ENCODE assay signal across 10 mouse cellular contexts in the genomic region with DNA sequence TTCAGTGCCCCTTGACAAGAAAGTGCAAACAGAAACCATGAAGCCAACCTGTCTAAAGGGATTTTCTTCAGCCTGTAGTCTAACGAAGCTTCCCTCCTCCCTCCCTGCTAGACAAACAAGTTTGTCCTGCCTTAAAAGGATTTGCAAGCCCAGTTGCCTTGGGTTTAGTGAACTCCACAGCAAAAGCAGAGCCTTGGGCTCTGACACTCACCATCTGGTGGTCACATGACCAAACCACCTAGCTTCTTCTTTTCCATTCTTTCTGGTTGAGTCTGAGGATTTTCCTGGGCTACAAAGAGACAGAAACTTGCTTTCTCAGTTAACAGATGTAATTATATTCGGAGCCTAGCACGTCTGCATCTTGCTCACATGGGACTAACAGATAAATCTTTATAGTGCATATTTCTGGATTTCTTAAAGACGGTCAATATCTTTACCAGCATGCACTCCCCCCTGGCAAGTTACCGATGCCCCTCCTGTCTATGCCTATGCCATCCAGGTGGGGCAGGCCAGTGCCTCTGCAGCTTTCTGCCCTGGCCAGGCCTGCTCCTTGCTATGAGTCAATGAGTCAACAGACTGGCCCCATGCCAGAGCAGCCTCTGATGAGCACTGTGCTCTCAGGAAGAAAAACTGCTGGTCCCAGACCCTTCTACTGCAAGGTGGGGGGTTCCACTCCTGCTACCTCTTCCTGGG. TPM values are rescaled to one million over a fixed set of nuclear protein-coding genes. Genes with fewer than 3 reads are reported as not detected.
DNase-seq lines count a peak whose midpoint lies in the region; ATAC-seq and TF ChIP-seq lines count a peak whose summit lies in the region.
"Had no signal": no experiment of that assay in that cellular context is flagged by ENCODE, and none has a peak within 500 bp of the region (broad histone marks: within the 10 kb centered on the region; RNA-seq: fewer than 3 reads in every experiment).

No protein-coding gene starts in this region.

- H3K27ac ChIP-seq in forebrain, embryonic 16.5 days (ENCODE audit: low read length): no peak overlapping the region
- H3K27ac ChIP-seq in forebrain, embryonic 12.5 days: no peak overlapping the region
- no peak overlapping the region for H3K27ac ChIP-seq in MEL (ENCODE audit: control insufficient read depth, low read depth, low read length)
- H3K27ac ChIP-seq in kidney, embryonic 16.5 days (ENCODE audit: low read length): 0 out of 2 replicates have a peak overlapping the region, but pooled peaks have one; percentile 18
- no peak overlapping the region for H3K27ac ChIP-seq in midbrain, embryonic 13.5 days
- no peak overlapping the region for H3K27ac ChIP-seq in forebrain, embryonic 11.5 days (ENCODE audit: low read depth, low read length)
- H3K27ac ChIP-seq: macrophage had no signal

- no peak for TF ChIP-seq EP300 in MEL (IDR thresholded peaks at IDR 0.05; ENCODE audit: low read depth in 1 of 2, low read length in 2 of 2)

- no peak overlapping the region for H3K9ac ChIP-seq in forebrain, embryonic 16.5 days (replicated peaks; ENCODE audit: low read depth, low read length)
- no peak overlapping the region for H3K9ac ChIP-seq in forebrain, embryonic 12.5 days
- no peak overlapping the region for H3K9ac ChIP-seq in MEL (ENCODE audit: control insufficient read depth, low read depth, low read length, poor library complexity, severe bottlenecking)
- H3K9ac ChIP-seq in kidney, embryonic 16.5 days (replicated peaks; ENCODE audit: low read length): no peak overlapping the region
- H3K9ac ChIP-seq in midbrain, embryonic 13.5 days (replicated peaks): no peak overlapping the region
- no peak overlapping the region for H3K9ac ChIP-seq in forebrain, embryonic 11.5 days (ENCODE audit: low read length)

- WGBS in forebrain, embryonic 16.5 days: 64% methylated on average over 5 of the region's 5 CpGs
- WGBS in forebrain, embryonic 12.5 days: 75% methylated on average over 5 of the region's 5 CpGs
- 53% methylated on average over 5 of the region's 5 CpGs for WGBS in kidney, embryonic 16.5 days
- 65% methylated on average over 5 of the region's 5 CpGs for WGBS in midbrain, embryonic 13.5 days
- 74% methylated on average over 5 of the region's 5 CpGs for WGBS in forebrain, embryonic 11.5 days

- H3K4me1 ChIP-seq in forebrain, embryonic 16.5 days (replicated peaks; ENCODE audit: control insufficient read depth, insufficient read depth, low read length): peaks cover 4% of the 10 kb centered on the region; the same call in 1 of the 2 replicates
- peaks cover 15% of the 10 kb centered on the region for H3K4me1 ChIP-seq in forebrain, embryonic 12.5 days
- H3K4me1 ChIP-seq in MEL (ENCODE audit: control insufficient read depth in 1 of 2, insufficient read depth in 2 of 2, low read length in 2 of 2): no peaks in the 10 kb centered on the region
- peaks cover 16% of the 10 kb centered on the region for H3K4me1 ChIP-seq in kidney, embryonic 16.5 days (ENCODE audit: insufficient read depth, low read length)
- H3K4me1 ChIP-seq in midbrain, embryonic 13.5 days (replicated peaks): peaks cover 15% of the 10 kb centered on the region
- no peaks in the 10 kb centered on the region for H3K4me1 ChIP-seq in forebrain, embryonic 11.5 days (replicated peaks; ENCODE audit: control insufficient read depth, insufficient read depth, low read length)

- no peak overlapping the region for H3K4me2 ChIP-seq in forebrain, embryonic 16.5 days (ENCODE audit: low read length)
- H3K4me2 ChIP-seq in forebrain, embryonic 12.5 days: no peak overlapping the region
- no peak overlapping the region for H3K4me2 ChIP-seq in kidney, embryonic 16.5 days (replicated peaks; ENCODE audit: low read depth, low read length)
- H3K4me2 ChIP-seq in midbrain, embryonic 13.5 days (replicated peaks): no peak overlapping the region
- no peak overlapping the region for H3K4me2 ChIP-seq in forebrain, embryonic 11.5 days (ENCODE audit: low read depth, low read length, severe bottlenecking)

- peak; percentile 10 for DNase-seq in MEL (ENCODE audit: low read depth, low spot score)
- peak; percentile 46 for DNase-seq in gastrocnemius, adult 18-20 months (ENCODE audit: low spot score)
- DNase-seq in thymus, postnatal 14 days: no peak
- DNase-seq in forebrain, embryonic 11.5 days (ENCODE audit: low spot score): no peak

- H3K79me2 ChIP-seq in MEL (ENCODE audit: control insufficient read depth, insufficient read depth, low read length, poor library complexity): no peaks in the 10 kb centered on the region

- 0 out of 2 replicates have a peak, but pooled peaks have one; percentile 28 for ATAC-seq in forebrain, embryonic 16.5 days
- no peak for ATAC-seq in forebrain, embryonic 12.5 days (ENCODE audit: low FRiP score)
- ATAC-seq in kidney, embryonic 16.5 days (ENCODE audit: low FRiP score, low TSS enrichment): peak; percentile 63; the same call in 1 of the 2 replicates
- ATAC-seq in midbrain, embryonic 13.5 days: peak; percentile 80
- ATAC-seq in forebrain, embryonic 11.5 days (replicated peaks; ENCODE audit: low FRiP score): no peak

- H3K36me3 ChIP-seq in forebrain, embryonic 16.5 days (ENCODE audit: control insufficient read depth, insufficient read depth): no peaks in the 10 kb centered on the region
- H3K36me3 ChIP-seq in forebrain, embryonic 12.5 days (replicated peaks): no peaks in the 10 kb centered on the region
- no peaks in the 10 kb centered on the region for H3K36me3 ChIP-seq in MEL (ENCODE audit: control insufficient read depth in 1 of 2, insufficient read depth in 2 of 2, low read length in 2 of 2)
- H3K36me3 ChIP-seq in kidney, embryonic 16.5 days (ENCODE audit: insufficient read depth, low read length): no peaks in the 10 kb centered on the region
- H3K36me3 ChIP-seq in midbrain, embryonic 13.5 days: no peaks in the 10 kb centered on the region
- H3K36me3 ChIP-seq in forebrain, embryonic 11.5 days (ENCODE audit: control insufficient read depth, insufficient read depth, low read length): no peaks in the 10 kb centered on the region

- TF ChIP-seq CTCF in MEL (IDR thresholded peaks at IDR 0.05 in 2 of 3, conservative IDR thresholded peaks at IDR 0.05 in 1 of 3; ENCODE audit: control insufficient read depth in 1 of 3, insufficient read depth in 1 of 3, low read depth in 2 of 3, low read length in 3 of 3, poor library complexity in 1 of 3, severe bottlenecking in 1 of 3): no peak

- no peak overlapping the region for H3K4me3 ChIP-seq in forebrain, embryonic 16.5 days (replicated peaks; ENCODE audit: low read length)
- H3K4me3 ChIP-seq in forebrain, embryonic 12.5 days (replicated peaks): no peak overlapping the region
- H3K4me3 ChIP-seq in MEL (ENCODE audit: control insufficient read depth in 1 of 2, insufficient read depth in 1 of 2, low read depth in 2 of 2, low read length in 2 of 2): no peak overlapping the region
- no peak overlapping the region for H3K4me3 ChIP-seq in kidney, embryonic 16.5 days (ENCODE audit: low read length)
- no peak overlapping the region for H3K4me3 ChIP-seq in midbrain, embryonic 13.5 days (replicated peaks)
- no peak overlapping the region for H3K4me3 ChIP-seq in forebrain, embryonic 11.5 days (ENCODE audit: low read depth, low read length)
- H3K4me3 ChIP-seq: erythroblast, embryonic 14.5 days had no signal

- TF ChIP-seq POLR2A in MEL (IDR thresholded peaks at IDR 0.05; ENCODE audit: control insufficient read depth in 1 of 2, insufficient read depth in 1 of 2, low read depth in 1 of 2, low read length in 2 of 2, poor library complexity in 1 of 2): no peak

- no peaks in the 10 kb centered on the region for H3K27me3 ChIP-seq in forebrain, embryonic 16.5 days (replicated peaks; ENCODE audit: control insufficient read depth, insufficient read depth, low read length)
- H3K27me3 ChIP-seq in forebrain, embryonic 12.5 days: no peaks in the 10 kb centered on the region
- no peaks in the 10 kb centered on the region; a peak in 1 of 4 replicates for H3K27me3 ChIP-seq in MEL (ENCODE audit: control insufficient read depth in 1 of 2, insufficient read depth in 2 of 2, low read length in 2 of 2)
- no peaks in the 10 kb centered on the region for H3K27me3 ChIP-seq in kidney, embryonic 16.5 days (ENCODE audit: insufficient read depth, low read length)
- H3K27me3 ChIP-seq in midbrain, embryonic 13.5 days: no peaks in the 10 kb centered on the region
- no peaks in the 10 kb centered on the region for H3K27me3 ChIP-seq in forebrain, embryonic 11.5 days (ENCODE audit: control insufficient read depth, insufficient read depth, low read length)

- no peak for TF ChIP-seq RAD21 in MEL (IDR thresholded peaks at IDR 0.05; ENCODE audit: low read depth, low read length)

- no peaks in the 10 kb centered on the region for H3K9me3 ChIP-seq in forebrain, embryonic 16.5 days (ENCODE audit: control insufficient read depth, low read length)
- no peaks in the 10 kb centered on the region for H3K9me3 ChIP-seq in forebrain, embryonic 12.5 days
- H3K9me3 ChIP-seq in MEL (replicated peaks; ENCODE audit: insufficient read depth, low read length): no peaks in the 10 kb centered on the region
- H3K9me3 ChIP-seq in kidney, embryonic 16.5 days (ENCODE audit: low read length): no peaks in the 10 kb centered on the region
- H3K9me3 ChIP-seq in midbrain, embryonic 13.5 days: no peaks in the 10 kb centered on the region
- H3K9me3 ChIP-seq in forebrain, embryonic 11.5 days (ENCODE audit: control insufficient read depth, low read length): no peaks in the 10 kb centered on the region

TF ChIP-seq in MEL, 35 proteins besides CTCF, POLR2A, EP300 and RAD21:
- TF ChIP-seq E2F4 (IDR thresholded peaks at IDR 0.05; ENCODE audit: borderline replicate concordance, low read depth, low read length) (no peak), USF1 (IDR thresholded peaks at IDR 0.05; ENCODE audit: low read depth, low read length) (peak; percentile 43; the same call in 1 of the 2 replicates), GABPA (IDR thresholded peaks at IDR 0.05; ENCODE audit: low read depth, low read length) (no peak)
TF ChIP-seq in MEL: peak in this region for 1.

RNA-seq across cellular contexts. Expression of a gene that starts 11.7 kb away (rescaled TPM):
- polyA plus RNA-seq in forebrain, embryonic 16.5 days (2015; fragmentation: Nextera tagmentation; extraction: Ambion mirVana): 70.3 and 74.9 TPM in 2 replicates
- polyA plus RNA-seq in forebrain, embryonic 12.5 days (2016; fragmentation: Nextera tagmentation; extraction: Ambion mirVana): 44.9 and 55.5 TPM in 2 replicates
- total RNA-seq in MEL (2012; rRNA removed): 1.4 and 1.8 TPM in 2 replicates
- polyA plus RNA-seq in MEL (2012; ENCODE audit: insufficient read depth in 1 of 2, insufficient read length in 2 of 2, low read depth in 1 of 2, low replicate concordance in 2 of 2, missing spikeins in 1 of 2): 1 to 10 TPM in 1 of 2 experiments, not detected in 1; 6.0 TPM
- total RNA-seq in gastrocnemius, adult 18-20 months (2021): 10 to 100 TPM; 43.6 to 79.2 TPM
- polyA plus RNA-seq in kidney, embryonic 16.5 days (2015; fragmentation: Nextera tagmentation; extraction: Ambion mirVana): 39.8 and 40.1 TPM in 2 replicates
- polyA plus RNA-seq in midbrain, embryonic 13.5 days (2015; fragmentation: Nextera tagmentation; extraction: Ambion mirVana): 55.1 and 67.8 TPM in 2 replicates
- 55.1 and 58.3 TPM in 2 replicates for polyA plus RNA-seq in forebrain, embryonic 11.5 days (2014; fragmentation: Nextera tagmentation; extraction: Ambion mirVana)

Comparison
In these comparisons a context has a peak if more than half of its experiments do, and no peak if none do; other contexts are left out.
1. ATAC-seq: peak in forebrain, embryonic 16.5 days (single experiment), kidney, embryonic 16.5 days (single experiment) and midbrain, embryonic 13.5 days (single experiment); none in forebrain, embryonic 12.5 days (single experiment) and forebrain, embryonic 11.5 days (single experiment).
2. DNase-seq: peak in MEL (single experiment) and gastrocnemius, adult 18-20 months (single experiment); none in thymus, postnatal 14 days (single experiment) and forebrain, embryonic 11.5 days (single experiment).